Mouse (Mus musculus) small intestine, adult 2 months (tissue): ENCODE data around the gene Dpysl5. TPM values are rescaled to one million over a fixed set of nuclear protein-coding genes. Genes with fewer than 3 reads are reported as not detected.

Experiments
- H3K27ac ChIP-seq: fragments of 200-500 bp; 2 replicates; pipeline ENCODE4 v1.5.1; 2012; ENCODE audit warnings: low read depth, low read length, control low read depth, inconsistent platforms; ENCODE audit not compliant: insufficient read depth
- H3K27me3 ChIP-seq: fragments of 200-500 bp; 2 replicates; pipeline ENCODE4 v1.6.1; 2012; ENCODE audit warnings: mild to moderate bottlenecking, moderate library complexity, low read length, inconsistent platforms; ENCODE audit not compliant: control insufficient read depth, insufficient read depth
- H3K36me3 ChIP-seq: fragments of 200-500 bp; 2 replicates; pipeline ENCODE4 v1.6.1; 2012; ENCODE audit warnings: mild to moderate bottlenecking, low read length, control low read depth, inconsistent platforms; ENCODE audit not compliant: control insufficient read depth, insufficient read depth
- H3K4me1 ChIP-seq: fragments of 200-500 bp; 2 replicates; pipeline ENCODE4 v1.6.1; 2012; ENCODE audit warnings: low read length, inconsistent platforms, mixed read lengths; ENCODE audit not compliant: control insufficient read depth, insufficient read depth, insufficient read length
- H3K4me3 ChIP-seq: fragments of 200-500 bp; 2 replicates; pipeline ENCODE4 v1.5.1; 2012; ENCODE audit warnings: low read depth, mild to moderate bottlenecking, control low read depth, inconsistent platforms, low read length, moderate library complexity
- CTCF ChIP-seq: fragments of 200-500 bp; IDR thresholded peaks from 2 replicates; pipeline ENCODE4 v1.5.1; 2012; ENCODE audit warnings: low read depth, mild to moderate bottlenecking, control low read depth, inconsistent platforms, low read length, moderate library complexity, mixed read lengths; ENCODE audit not compliant: insufficient replicate concordance, insufficient read length; ENCODE audit errors: extremely low read depth
- POLR2A ChIP-seq: fragments of 200-500 bp; IDR thresholded peaks from 2 replicates; pipeline ENCODE4 v1.6.1; 2012; ENCODE audit warnings: low read depth, mild to moderate bottlenecking, control low read depth, inconsistent platforms, low read length, moderate library complexity
- WGBS: fragments of 180-500 bp; shearing (Covaris S2); methylation state at CpG from one replicate; pipeline ENCODE4 v1.1.7; 2018; 5-methylcytosine and 5-hydroxymethylcytosine counted together
- polyA plus RNA-seq: library from polyadenylated mRNA; depleted of rRNA; stranded (reverse); fragments of >200 nt; gene quantifications from 2 replicates; pipeline ENCODE4 v1.2.3, GENCODE M21; 2012

Dpysl5 gene
- polyA plus RNA-seq, 1 experiment = 0.66 TPM

DNA sequence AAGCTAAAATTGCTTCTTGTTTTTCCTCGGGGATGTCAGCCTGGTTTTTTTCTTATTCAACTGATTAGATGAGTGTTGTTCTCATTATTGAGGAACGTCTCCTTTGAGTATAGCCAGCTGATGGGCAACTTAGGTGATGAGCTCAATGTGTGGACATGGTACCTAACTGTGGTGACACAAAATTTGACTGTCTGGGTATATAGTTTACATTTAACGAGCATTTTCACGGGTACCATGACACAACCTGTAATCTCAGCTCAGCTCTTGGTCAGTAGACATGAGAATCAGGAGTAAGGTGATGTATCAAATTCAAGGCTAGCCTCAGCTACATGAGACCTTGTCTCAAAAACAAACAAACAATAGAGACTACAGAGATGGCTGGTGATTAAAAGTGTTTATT, 6.1 kb downstream of the Dpysl5 start:
- TF ChIP-seq CTCF = no peak
- no peak for TF ChIP-seq POLR2A
- Histone ChIP-seq H3K27me3 (peaks cover 17% of the 10 kb centered on the region), H3K36me3 (no peaks in the 10 kb centered on the region), H3K4me3 (no peak overlapping the region), H3K27ac (no peak overlapping the region), H3K4me1 (peaks cover 9% of the 10 kb centered on the region)
- 76% methylated on average over 4 of the region's 4 CpGs for WGBS

DNA sequence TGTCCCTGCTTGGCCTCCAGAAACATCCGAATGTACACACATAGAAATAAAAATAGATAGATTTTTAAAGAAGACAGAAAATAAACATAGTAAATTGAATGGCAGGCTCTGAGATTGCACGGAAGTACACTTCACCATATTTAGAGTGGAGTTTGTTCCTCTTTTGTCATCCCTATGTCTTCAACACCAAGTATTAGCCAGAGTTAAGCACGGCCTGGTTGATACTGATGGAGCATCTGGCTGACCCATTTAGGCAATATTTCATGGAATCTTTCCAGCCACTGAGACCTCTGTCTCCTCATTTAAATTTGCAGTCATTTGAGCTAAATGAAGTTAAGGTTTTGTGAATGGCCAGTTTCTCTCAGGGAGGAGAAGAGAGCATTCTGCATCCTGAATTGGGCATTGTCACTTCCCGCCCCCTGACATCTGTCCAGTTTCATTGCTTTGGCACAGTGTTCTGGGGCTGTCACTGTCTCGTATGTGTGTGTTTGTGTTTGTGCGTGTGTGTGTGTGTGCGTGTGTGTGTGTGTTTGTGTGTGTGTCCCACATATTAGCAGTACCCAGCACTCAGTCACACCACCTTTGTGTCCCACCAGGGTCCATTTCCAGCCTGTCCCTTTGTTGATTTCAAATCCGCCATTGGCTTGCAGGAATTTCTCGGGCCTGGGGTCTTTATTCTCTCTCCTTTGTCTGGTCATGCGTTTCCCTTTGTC, 6.8 kb downstream of the Dpysl5 start:
- Histone ChIP-seq H3K27ac (no peak overlapping the region), H3K36me3 (no peaks in the 10 kb centered on the region), H3K27me3 (peaks cover 10% of the 10 kb centered on the region), H3K4me3 (no peak overlapping the region), H3K4me1 (peaks cover 3% of the 10 kb centered on the region)
- no peak for TF ChIP-seq POLR2A
- no peak for TF ChIP-seq CTCF
- 82% methylated on average over 10 of the region's 10 CpGs for WGBS

DNA sequence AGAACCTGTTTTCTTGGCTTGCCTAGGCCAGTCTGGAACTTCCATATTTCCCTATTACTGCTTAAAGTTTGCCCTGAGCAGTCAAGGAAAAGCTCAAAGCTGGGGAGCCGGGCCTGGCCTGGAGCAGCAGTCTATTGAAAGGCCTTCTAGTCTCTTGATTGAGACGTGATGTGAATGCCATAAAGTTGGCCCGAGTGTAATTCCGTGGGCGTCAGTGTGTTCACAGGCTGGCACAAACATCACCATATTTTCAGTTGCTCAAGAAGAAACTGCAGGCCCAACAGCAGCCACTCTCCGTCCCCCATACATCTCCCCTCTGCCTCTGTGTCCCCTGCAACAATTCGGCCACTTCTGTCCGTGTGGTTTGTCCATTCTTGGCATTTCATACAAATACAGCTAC, 10.6 kb downstream of the Dpysl5 start:
- H3K4me3 ChIP-seq = no peak overlapping the region
- WGBS = 86% methylated on average over 8 of the region's 8 CpGs
- H3K4me1 ChIP-seq = no peaks in the 10 kb centered on the region
- no peaks in the 10 kb centered on the region for H3K36me3 ChIP-seq
- TF ChIP-seq CTCF = no peak
- no peak for TF ChIP-seq POLR2A
- no peaks in the 10 kb centered on the region for H3K27me3 ChIP-seq
- no peak overlapping the region for H3K27ac ChIP-seq

DNA sequence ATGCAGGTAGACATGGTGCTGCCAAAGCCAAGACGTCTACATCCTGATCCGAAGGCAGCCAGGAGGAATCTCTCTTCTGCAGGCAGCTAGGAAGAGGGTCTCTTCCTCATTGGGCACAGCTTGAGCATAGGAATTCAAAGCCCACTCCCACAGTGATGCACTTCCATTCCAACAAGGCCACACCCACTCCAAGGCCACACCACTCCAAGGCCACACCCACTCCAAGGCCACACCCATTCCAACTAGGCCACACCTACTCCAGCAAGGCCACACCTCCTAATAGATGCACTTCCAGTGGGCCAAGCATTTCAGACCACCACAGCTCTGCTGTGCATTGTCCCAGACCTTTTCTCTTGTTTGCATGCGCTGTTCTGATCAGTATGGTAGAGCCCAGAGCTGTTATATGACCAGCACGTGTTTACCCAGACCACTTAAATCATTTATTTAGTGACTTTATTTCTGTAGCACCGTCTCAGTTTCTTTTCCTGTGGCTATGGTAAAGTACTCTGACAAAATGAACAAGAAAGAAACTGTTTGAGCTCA, 14.9 kb downstream of the Dpysl5 start:
- WGBS = 88% methylated on average over 5 of the region's 5 CpGs
- H3K27ac ChIP-seq = no peak overlapping the region
- no peaks in the 10 kb centered on the region for H3K36me3 ChIP-seq
- TF ChIP-seq CTCF (no peak), POLR2A (no peak)
- no peak overlapping the region for H3K4me3 ChIP-seq
- H3K4me1 ChIP-seq = no peaks in the 10 kb centered on the region
- no peaks in the 10 kb centered on the region for H3K27me3 ChIP-seq

DNA sequence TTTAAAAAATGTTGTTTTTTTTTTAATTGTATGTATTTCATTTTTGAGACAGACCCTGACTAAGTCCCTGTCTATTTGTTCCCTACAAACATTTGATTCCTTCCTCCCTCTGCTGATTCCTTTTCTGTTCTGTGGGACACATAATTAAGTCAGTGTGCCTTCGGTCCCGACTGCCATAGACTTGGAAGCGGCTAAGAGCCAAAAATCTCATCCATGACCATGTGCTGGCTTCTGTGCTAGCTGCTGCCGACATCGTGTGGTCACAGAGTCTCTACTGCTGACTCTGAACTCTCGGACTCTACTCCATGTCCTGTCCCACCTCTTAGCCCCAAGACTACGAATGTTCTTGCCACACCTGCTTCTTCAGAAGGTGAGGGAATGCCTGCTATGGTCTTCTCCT, 21.1 kb downstream of the Dpysl5 start:
- Histone ChIP-seq H3K4me3 (no peak overlapping the region), H3K36me3 (no peaks in the 10 kb centered on the region), H3K4me1 (no peaks in the 10 kb centered on the region), H3K27ac (no peak overlapping the region), H3K27me3 (no peaks in the 10 kb centered on the region)
- 91% methylated on average over 7 of the region's 7 CpGs for WGBS
- TF ChIP-seq POLR2A = no peak

DNA sequence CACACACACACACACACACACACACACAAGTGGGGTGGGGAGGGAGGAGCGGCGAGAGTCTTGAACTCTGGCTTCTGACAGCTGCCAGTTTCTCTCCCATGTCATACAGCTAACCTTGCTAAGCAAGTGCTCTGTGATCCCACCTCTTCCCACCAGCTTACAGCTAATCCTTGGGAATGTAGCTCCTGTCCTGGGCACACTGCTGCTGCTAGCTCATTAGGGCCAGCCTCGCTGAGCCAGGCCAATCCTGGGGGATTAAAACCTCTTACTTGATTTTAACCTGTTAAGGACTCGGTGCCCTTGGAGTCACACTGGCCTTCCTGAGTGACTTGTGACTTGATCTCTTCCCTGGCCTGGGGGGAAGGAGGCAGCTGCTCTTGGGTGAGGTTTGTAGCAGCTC, 23.3 kb downstream of the Dpysl5 start:
- Histone ChIP-seq H3K4me3 (no peak overlapping the region), H3K36me3 (no peaks in the 10 kb centered on the region), H3K27ac (no peak overlapping the region), H3K27me3 (no peaks in the 10 kb centered on the region), H3K4me1 (no peaks in the 10 kb centered on the region)
- WGBS = 74% methylated on average over 4 of the region's 4 CpGs
- TF ChIP-seq CTCF (no peak), POLR2A (no peak)

DNA sequence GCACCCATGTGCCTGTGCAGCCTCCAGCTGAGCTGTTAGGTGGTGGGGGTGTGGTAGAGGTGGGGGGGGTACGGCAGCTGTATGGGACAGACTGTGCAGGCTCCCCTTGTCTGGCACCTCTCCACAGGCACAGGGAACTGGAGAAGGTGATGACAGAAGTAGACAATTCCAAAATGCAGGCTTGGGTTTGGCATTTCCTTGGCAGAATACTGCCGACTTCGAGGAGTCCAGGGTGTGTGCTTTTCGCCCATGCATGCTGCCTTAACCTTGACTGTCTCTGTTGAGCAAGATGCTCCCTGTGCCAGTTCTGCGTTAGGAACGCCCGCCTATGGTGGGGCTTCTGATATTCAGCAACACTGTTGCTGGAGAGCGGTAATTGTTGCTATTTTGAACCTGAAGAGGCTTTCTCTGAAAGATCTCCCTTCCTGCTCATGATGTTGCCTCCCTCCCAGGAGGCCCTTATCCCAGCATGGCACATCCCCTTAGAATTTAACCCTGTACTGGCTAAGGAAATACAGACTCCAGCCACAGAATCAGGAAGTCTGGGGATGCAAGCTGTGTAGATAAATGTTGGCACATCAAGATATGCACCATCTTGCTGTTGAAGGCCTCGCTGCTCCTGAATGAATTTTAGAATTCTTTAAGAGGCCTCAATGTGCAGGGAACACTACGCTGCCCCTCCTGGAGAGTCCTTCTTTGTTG, 26.9 kb downstream of the Dpysl5 start:
- TF ChIP-seq POLR2A = no peak
- 73% methylated on average over 10 of the region's 10 CpGs for WGBS
- H3K36me3 ChIP-seq = no peaks in the 10 kb centered on the region
- no peaks in the 10 kb centered on the region for H3K27me3 ChIP-seq
- no peak overlapping the region for H3K27ac ChIP-seq
- H3K4me3 ChIP-seq = no peak overlapping the region
- H3K4me1 ChIP-seq = peaks cover 2% of the 10 kb centered on the region; the same call in 1 of the 2 replicates
